Mouse (Mus musculus) C2C12 (cell line): ENCODE results near the gene Dglucy. TPM values are rescaled to one million over a fixed set of nuclear protein-coding genes. Genes with fewer than 3 reads are reported as not detected.

ENCODE experiments used
- H3K27me3 ChIP-seq: one replicate; pipeline ENCODE4 v1.6.1; 2011; ENCODE audit not compliant: control insufficient read depth, insufficient read depth, insufficient read length
- H3K36me3 ChIP-seq: one replicate; pipeline ENCODE4 v1.6.1; 2011; ENCODE audit not compliant: control insufficient read depth, insufficient read depth
- H3K4me3 ChIP-seq: one replicate; pipeline ENCODE4 v1.5.1; 2011; ENCODE audit warnings: mild to moderate bottlenecking, control low read depth; ENCODE audit not compliant: poor library complexity, insufficient read depth, severe bottlenecking
- H3K79me2 ChIP-seq: one replicate; pipeline ENCODE4 v1.6.1; 2011; ENCODE audit not compliant: control insufficient read depth, insufficient read depth
- H3K79me3 ChIP-seq: one replicate; pipeline ENCODE4 v1.6.1; 2011; ENCODE audit warnings: low read depth, control low read depth
- H3ac ChIP-seq: one replicate; pipeline ENCODE3; 2011; ENCODE audit warnings: low read depth; ENCODE audit not compliant: control insufficient read depth, insufficient read length
- CEBPB ChIP-seq: IDR thresholded peaks from one replicate; pipeline ENCODE4 v1.6.1; 2011; ENCODE audit warnings: low read depth, mild to moderate bottlenecking, control low read depth, moderate library complexity
- CTCF ChIP-seq: IDR thresholded peaks from one replicate; pipeline ENCODE4 v1.5.1; 2011; ENCODE audit not compliant: control insufficient read depth, insufficient read depth, insufficient read length
- FOSL1 ChIP-seq: IDR thresholded peaks from one replicate; pipeline ENCODE4 v1.8.0; 2011; ENCODE audit warnings: mild to moderate bottlenecking, low read length; ENCODE audit not compliant: poor library complexity, insufficient read depth, severe bottlenecking
- MAX ChIP-seq: IDR thresholded peaks from one replicate; pipeline ENCODE4 v1.6.1; 2011; ENCODE audit warnings: mild to moderate bottlenecking, control low read depth
- MYOD1 ChIP-seq: IDR thresholded peaks from one replicate; pipeline ENCODE4 v1.6.1; 2011; ENCODE audit warnings: low read depth; ENCODE audit not compliant: control insufficient read depth, insufficient read length
- MYOG ChIP-seq: IDR thresholded peaks from one replicate; pipeline ENCODE4 v1.6.1; 2011; ENCODE audit not compliant: control insufficient read depth, insufficient read length; ENCODE audit errors: extremely low read depth
- USF1 ChIP-seq: IDR thresholded peaks from one replicate; pipeline ENCODE4 v1.6.1; 2011; ENCODE audit warnings: low read depth, mild to moderate bottlenecking, control low read depth, moderate library complexity
- polyA plus RNA-seq: library from polyadenylated mRNA; unstranded; fragments of >200 nt; fragmentation: generic; extraction: Trizol; gene quantifications from one replicate; pipeline ENCODE4 v1.2.1, GENCODE M21; 2012; ENCODE audit warnings: missing spikeins

Gene Dglucy
- polyA plus RNA-seq, 1 experiment, result 34.1 TPM

GRCm38 (mm10) chr12:100907598-100908297 lies 128.9 kb downstream of the Dglucy start, which contains the start of gene Gpr68:
Gene Gpr68, minus strand, starts transcription at chr12:100908198.
- H3ac ChIP-seq, result no peak within 1 kb of the TSS
- no peak for TF ChIP-seq MYOG
- TF ChIP-seq MAX, result no peak
- no peak for TF ChIP-seq CTCF
- no peak for TF ChIP-seq FOSL1
- no peak for TF ChIP-seq CEBPB
- TF ChIP-seq MYOD1, result no peak
- TF ChIP-seq USF1, result no peak
- H3K4me3 ChIP-seq, result no peak within 1 kb of the TSS
- no peaks in the 10 kb centered on the region for H3K36me3 ChIP-seq
- H3K79me3 ChIP-seq, result no peaks in the 10 kb centered on the region
- peaks cover 15% of the 10 kb centered on the region for H3K27me3 ChIP-seq
- no peaks in the 10 kb centered on the region for H3K79me2 ChIP-seq

GRCm38 (mm10) chr12:100908298-100909034 lies 129.6 kb downstream of the Dglucy start:
- H3K4me3 ChIP-seq, result no peak overlapping the region

GRCm38 (mm10) chr12:100909765-100910164 lies 130.9 kb downstream of the Dglucy start:
- Histone ChIP-seq H3ac (no peak overlapping the region), H3K4me3 (no peak overlapping the region), H3K79me3 (no peaks in the 10 kb centered on the region), H3K79me2 (no peaks in the 10 kb centered on the region), H3K36me3 (peaks cover 5% of the 10 kb centered on the region), H3K27me3 (peaks cover 8% of the 10 kb centered on the region)
- TF ChIP-seq CEBPB (no peak), MAX (no peak)

More at GRCm38 (mm10) chr12:100908298-100909034, 129.6 kb downstream of the Dglucy start:
- no peaks in the 10 kb centered on the region for H3K79me2 ChIP-seq
- TF ChIP-seq USF1 (no peak), MYOG (no peak), MYOD1 (no peak), CEBPB (no peak), FOSL1 (no peak), CTCF (no peak)
- peaks cover 15% of the 10 kb centered on the region for H3K27me3 ChIP-seq
- H3ac ChIP-seq, result no peak overlapping the region
- H3K79me3 ChIP-seq, result no peaks in the 10 kb centered on the region
- H3K36me3 ChIP-seq, result no peaks in the 10 kb centered on the region

GRCm38 (mm10) chr12:100910731-100911130 lies 131.9 kb downstream of the Dglucy start:
- Histone ChIP-seq H3K36me3 (peaks cover 5% of the 10 kb centered on the region), H3ac (no peak overlapping the region), H3K79me3 (no peaks in the 10 kb centered on the region), H3K27me3 (peaks cover 8% of the 10 kb centered on the region), H3K79me2 (no peaks in the 10 kb centered on the region), H3K4me3 (no peak overlapping the region)
- TF ChIP-seq MYOG, result no peak
- TF ChIP-seq CTCF, result no peak
- TF ChIP-seq MAX, result no peak
- no peak for TF ChIP-seq MYOD1
- TF ChIP-seq CEBPB, result no peak
- no peak for TF ChIP-seq FOSL1
- no peak for TF ChIP-seq USF1

- TF ChIP-seq MYOD1 (no peak), MYOG (no peak), USF1 (no peak), FOSL1 (no peak), MAX (no peak), CEBPB (no peak), CTCF (no peak)
- no peaks in the 10 kb centered on the region for H3K79me2 ChIP-seq
- H3K27me3 ChIP-seq, result no peaks in the 10 kb centered on the region
- no peaks in the 10 kb centered on the region for H3K79me3 ChIP-seq
- no peak overlapping the region for H3ac ChIP-seq
- peaks cover 12% of the 10 kb centered on the region for H3K36me3 ChIP-seq
- no peak overlapping the region for H3K4me3 ChIP-seq
These were observed 145.9 kb downstream of the Dglucy start for GRCm38 (mm10) chr12:100924646-100925339.
